Mouse (Mus musculus) layer of hippocampus, postnatal 10 days (tissue): ENCODE measurements around the gene Ano4. TPM values are rescaled to one million over a fixed set of nuclear protein-coding genes. Genes with fewer than 3 reads are reported as not detected.
A peak's percentile ranks its signal among the peaks of the same experiment; 100 is the strongest.

ENCODE experiments used
- DNase-seq, 2 experiments: peaks; one replicate each; pipeline ENCODE4 v3.0.0; 2021; ENCODE audit warnings: low spot score in 2 of 2
- total RNA-seq, 2 experiments: library from RNA; stranded (reverse); gene quantifications; 2 replicates each; pipeline ENCODE4 v1.2.3; 2021

Ano4 gene
- total RNA-seq, 2 experiments from 2014 or later: 23.8 to 24.2 TPM

DNA sequence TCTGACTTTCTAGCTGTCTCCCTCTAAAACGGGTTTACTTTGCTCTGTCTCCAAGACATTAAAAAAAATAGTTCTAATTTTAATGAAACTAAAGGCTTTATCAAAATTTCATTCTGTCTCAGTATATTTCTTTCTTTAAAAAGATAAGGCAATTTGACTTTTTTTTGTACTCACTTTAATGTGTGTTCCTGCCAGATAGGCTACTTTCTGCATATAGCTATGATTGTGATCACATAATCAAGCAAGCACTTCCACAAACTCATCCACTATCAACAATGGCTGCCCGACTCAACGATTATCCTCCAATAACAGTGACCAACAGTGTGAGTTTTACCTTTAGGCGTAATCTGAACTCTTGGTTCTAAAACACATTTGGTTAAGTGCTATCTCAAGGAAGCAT, 55.3 kb downstream of the Ano4 start:
- no peak for DNase-seq

DNA sequence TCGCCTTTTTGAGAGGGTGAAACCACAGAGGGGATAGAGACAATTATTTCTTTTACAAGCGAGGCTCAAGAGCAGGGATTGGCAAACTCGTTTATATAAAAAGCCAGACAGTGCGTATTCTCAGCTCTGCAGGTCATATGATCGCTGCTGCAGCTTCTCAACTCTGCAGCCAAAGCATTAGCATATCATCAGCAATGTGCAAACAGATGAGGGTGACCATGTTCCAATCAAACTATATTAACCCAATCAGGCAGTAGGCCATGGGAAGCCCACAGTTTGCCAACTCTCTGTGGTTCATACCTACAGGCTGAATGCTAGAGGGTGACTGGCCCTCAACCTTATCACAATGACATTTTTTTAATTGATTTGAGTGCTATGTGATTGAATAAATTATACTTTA, 64.2 kb downstream of the Ano4 start:
- DNase-seq: no peak

- no peak for DNase-seq
Measured at GRCm38 (mm10) chr10:89273001-89273680, 71.4 kb downstream of the Ano4 start.

DNA sequence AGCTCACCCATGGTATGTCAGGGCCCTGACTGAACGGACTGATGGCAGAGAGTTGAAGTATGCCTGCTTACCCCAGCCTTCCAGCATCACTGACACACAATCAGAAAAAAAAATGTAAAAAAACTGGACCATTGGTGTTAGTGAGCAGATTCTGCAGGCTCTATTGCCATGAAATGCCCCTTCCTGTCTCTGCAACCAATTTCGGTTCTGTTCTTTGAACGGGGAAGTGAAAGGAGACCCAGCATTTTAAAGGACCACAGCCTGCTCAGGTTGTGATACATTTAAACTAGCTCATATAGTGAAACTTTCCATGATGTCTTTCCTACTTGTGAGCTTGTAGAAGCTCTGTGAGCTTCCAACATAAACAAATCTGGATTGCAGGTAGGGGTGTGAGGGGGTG, 77.2 kb downstream of the Ano4 start:
- DNase-seq: no peak

GRCm38 (mm10) chr10:89263396-89263795, 81.2 kb downstream of the Ano4 start:
- no peak for DNase-seq

GRCm38 (mm10) chr10:89257457-89258381, 86.8 kb downstream of the Ano4 start:
- peak; percentile 66 to 68 for DNase-seq

DNA sequence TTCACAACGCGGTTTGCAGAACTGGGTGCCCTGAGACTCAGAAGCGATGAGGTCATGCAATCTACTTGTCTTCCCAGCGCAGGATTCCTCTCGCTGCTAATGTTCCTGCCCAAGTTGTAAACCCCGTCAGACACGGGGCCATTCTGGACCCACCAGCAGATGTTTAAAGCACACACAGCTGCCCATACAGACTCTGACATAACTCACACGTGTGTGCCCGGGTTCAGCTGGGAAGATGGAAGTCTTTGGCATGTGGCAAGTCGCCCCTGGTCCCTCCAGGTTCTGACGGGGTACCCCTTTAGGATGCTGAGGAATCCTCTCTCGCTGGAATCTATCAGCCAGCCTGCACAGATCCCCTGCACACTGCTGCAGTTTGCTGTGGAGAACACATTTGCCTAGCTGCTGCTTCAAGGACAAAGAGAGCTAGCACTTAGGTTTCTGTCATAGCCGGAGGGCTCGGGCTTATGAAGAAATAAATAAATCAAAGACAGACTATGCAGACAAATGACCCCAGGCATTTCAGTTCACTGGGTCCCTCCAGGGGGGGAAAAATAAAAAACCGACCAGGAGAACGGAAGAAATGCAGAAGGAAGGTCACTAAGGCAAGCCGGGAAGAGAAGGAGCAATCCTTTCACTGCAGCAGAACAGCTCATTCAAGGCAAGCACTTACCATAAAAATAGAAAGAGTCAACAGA, 87.7 kb downstream of the Ano4 start:
- peak; percentile 44 to 54 for DNase-seq

DNA sequence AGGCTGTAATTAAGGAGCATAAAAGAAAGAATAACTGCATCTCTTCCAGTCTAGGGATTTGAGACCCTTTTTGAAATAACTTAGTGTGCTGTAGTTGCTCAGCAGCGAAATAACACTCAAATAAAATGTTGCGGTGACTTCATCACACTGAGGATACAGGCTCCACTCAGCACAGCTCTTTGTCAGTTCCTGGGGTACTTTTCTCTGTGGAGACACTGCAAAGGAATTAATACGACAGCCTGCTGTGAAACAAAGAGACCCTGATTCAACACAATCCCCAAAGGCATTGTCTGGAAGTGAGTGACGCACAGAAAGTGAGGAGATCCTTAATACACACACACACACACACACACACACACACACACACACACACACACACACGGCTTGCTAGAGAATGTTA, 89.8 kb downstream of the Ano4 start:
- DNase-seq: no peak

GRCm38 (mm10) chr10:89253799-89254198, 90.8 kb downstream of the Ano4 start:
- DNase-seq: no peak

DNA sequence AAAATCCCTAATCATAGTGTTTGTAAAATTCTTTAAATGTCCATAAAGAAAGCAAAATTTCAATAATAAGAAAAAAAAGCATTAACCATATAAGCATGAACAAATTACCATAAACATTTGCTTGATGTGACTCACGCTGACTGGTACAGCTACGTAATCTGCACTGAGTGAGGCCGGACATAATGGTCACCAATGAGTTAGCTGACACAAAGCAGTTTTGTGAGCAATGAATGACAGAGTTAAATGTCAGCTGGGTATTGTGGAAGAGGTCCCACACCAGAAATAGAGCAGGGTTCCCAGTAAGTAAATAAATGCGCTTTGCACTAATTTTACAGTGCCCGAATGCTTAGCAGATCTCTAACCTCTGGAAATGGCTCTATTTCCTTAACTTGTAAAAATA, 91.9 kb downstream of the Ano4 start:
- DNase-seq: no peak

DNA sequence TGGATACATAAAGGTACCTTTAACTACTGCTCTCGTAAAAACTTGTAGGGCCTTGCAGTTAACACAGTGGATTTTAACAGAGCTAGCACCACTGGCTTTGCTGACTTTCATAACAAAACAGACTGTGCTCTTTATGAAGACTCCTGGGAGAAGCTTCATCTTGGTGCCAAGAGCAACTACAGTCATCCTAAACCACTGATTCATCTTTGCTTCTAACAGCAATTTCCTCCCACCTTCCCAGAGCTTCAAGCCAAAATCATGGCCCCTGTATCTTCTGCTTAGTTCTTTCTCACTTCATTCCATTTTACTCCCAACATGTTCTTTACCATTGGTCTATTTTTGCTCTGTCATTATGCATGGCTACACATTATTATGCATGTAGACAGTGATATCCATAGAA, 100.8 kb downstream of the Ano4 start:
- no peak for DNase-seq

- DNase-seq: peak in 1 of 2 experiments; percentile 19
Measured at GRCm38 (mm10) chr10:89224524-89224923, 120.0 kb downstream of the Ano4 start.

GRCm38 (mm10) chr10:89222284-89222989, 122.1 kb downstream of the Ano4 start:
- DNase-seq: no peak

DNA sequence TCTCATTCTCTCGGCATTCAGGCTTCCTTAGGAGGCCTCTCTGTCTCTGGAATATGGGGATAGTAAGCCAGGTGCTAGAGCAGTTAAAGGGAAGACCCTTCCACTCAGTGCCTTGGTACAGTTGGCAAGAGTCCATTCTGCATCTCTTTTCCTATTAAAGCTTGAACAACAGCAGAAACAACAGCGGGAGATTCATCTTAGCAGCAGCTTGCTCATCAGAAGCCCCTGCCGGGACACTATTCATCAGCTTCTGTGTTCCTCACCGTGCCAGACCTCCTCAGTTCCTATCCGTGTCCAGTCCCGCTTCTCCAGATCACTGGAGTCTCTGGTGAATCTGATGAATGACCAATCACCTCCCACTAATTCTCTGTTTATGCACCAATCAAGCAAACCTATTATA, 128.5 kb downstream of the Ano4 start:
- DNase-seq: no peak

DNA sequence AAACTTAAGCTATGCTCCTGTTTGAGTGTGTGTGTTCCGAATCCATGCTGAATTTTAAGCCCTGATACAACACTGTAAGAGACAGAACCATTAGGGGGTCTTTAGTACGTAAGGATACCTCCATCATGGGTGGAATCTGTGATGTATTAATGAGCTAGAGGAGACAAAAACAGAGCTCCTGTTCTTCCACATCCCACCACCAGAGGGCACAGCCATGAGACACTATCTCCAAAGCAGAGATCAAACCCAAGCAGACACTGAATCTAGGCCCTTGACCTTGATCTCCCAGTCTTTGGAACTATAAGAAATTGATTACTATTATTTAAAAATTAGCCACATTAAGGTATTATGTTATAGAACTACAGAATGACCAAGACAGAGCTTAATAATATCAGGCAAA, 138.7 kb downstream of the Ano4 start:
- peak; percentile 29 to 41 for DNase-seq

DNA sequence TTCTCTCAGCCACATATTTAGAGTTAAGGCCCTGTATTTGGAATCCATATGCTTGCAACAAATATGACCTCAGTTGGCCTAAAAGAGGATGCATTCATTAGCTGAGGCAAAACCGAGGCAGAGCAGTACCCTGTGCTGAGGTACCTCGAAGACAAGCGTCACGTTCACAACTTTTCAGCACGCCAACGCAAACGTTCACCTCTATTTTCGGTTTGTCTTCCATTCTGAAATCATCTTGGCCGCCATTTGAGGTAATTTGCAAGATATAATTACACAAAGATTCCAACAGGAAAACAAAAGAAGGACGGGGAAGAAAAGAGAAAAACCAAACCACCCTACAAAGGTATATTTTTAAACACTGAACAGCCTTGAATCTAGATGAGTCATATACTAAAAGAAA, 148.1 kb downstream of the Ano4 start:
- no peak for DNase-seq

- DNase-seq: no peak
Measured at GRCm38 (mm10) chr10:89195068-89195467, 149.5 kb downstream of the Ano4 start.

DNA sequence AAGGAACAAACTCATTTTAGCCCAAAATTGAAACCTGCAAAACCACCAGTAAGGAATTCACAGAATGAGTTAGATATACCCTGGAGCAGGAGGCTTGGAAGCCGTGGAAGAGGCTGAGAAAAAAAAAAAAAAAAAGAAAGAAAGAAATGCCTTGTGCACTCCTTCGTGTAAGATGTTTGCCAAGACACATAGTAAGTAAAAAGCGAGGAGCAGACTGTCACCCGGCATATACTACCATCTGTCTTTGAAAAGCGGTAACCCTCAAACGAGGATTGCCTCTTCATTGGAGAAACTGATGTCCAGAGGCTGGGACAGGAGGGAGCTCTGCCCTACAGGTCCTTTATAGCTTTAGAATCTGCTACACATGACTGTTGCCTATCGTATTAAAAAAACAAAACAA, 150.1 kb downstream of the Ano4 start:
- no peak for DNase-seq

- no peak for DNase-seq
Measured at GRCm38 (mm10) chr10:89177921-89178320, 166.6 kb downstream of the Ano4 start.

GRCm38 (mm10) chr10:89164533-89164932, 180.0 kb downstream of the Ano4 start:
- no peak for DNase-seq

GRCm38 (mm10) chr10:89155502-89155901, 189.1 kb downstream of the Ano4 start:
- DNase-seq: no peak
